Mouse (Mus musculus): ENCODE measurements around the gene Phkg2. TPM values are rescaled to one million over a fixed set of nuclear protein-coding genes. Genes with fewer than 3 reads are reported as not detected.

The Phkg2 gene
- polyA plus RNA-seq, 1 experiment = 79.5 TPM

GRCm38 (mm10) chr7:127613501-127613900, 40.4 kb downstream of the Phkg2 start:
- WGBS = 93% methylated on average over 8 of the region's 8 CpGs
- TF ChIP-seq CTCF (IDR thresholded peaks at IDR 0.05; ENCODE audit: extremely low read depth, insufficient read depth, insufficient read length, insufficient replicate concordance) (no peak), POLR2A (IDR thresholded peaks at IDR 0.05; ENCODE audit: low read depth, low read length) (no peak)
- peaks cover 7% of the 10 kb centered on the region for H3K4me1 ChIP-seq (ENCODE audit: control insufficient read depth, insufficient read depth, insufficient read length)
- no peak overlapping the region for H3K27ac ChIP-seq (ENCODE audit: insufficient read depth, low read length)
- 0 out of 2 replicates have a peak, but pooled peaks cover 3% of the 10 kb centered on the region for H3K27me3 ChIP-seq (ENCODE audit: control insufficient read depth, insufficient read depth, low read length)
- no peak overlapping the region for H3K4me3 ChIP-seq (ENCODE audit: extremely low read depth, insufficient read depth, insufficient read length)
- no peak for DNase-seq (ENCODE audit: low read depth in 1 of 2, low spot score in 2 of 2)
- peaks cover 11% of the 10 kb centered on the region for H3K36me3 ChIP-seq (ENCODE audit: control insufficient read depth, insufficient read depth, low read length)

GRCm38 (mm10) chr7:127614091-127614490, 41.0 kb downstream of the Phkg2 start:
- Histone ChIP-seq H3K36me3 (ENCODE audit: control insufficient read depth, insufficient read depth, low read length) (peaks cover 11% of the 10 kb centered on the region), H3K4me3 (ENCODE audit: extremely low read depth, insufficient read depth, insufficient read length) (peak overlapping the region; percentile 85; the same call in 1 of the 2 replicates), H3K27me3 (ENCODE audit: control insufficient read depth, insufficient read depth, low read length) (0 out of 2 replicates have a peak, but pooled peaks cover 3% of the 10 kb centered on the region), H3K4me1 (ENCODE audit: control insufficient read depth, insufficient read depth, insufficient read length) (peaks cover 7% of the 10 kb centered on the region), H3K27ac (ENCODE audit: insufficient read depth, low read length) (no peak overlapping the region)
- DNase-seq (ENCODE audit: low read depth in 1 of 2, low spot score in 2 of 2) = no peak
- TF ChIP-seq POLR2A (IDR thresholded peaks at IDR 0.05; ENCODE audit: low read depth, low read length) (no peak), CTCF (IDR thresholded peaks at IDR 0.05; ENCODE audit: extremely low read depth, insufficient read depth, insufficient read length, insufficient replicate concordance) (no peak)
- 45% methylated on average over 8 of the region's 8 CpGs for WGBS

- 2% methylated on average over 43 of the region's 44 CpGs for WGBS
- TF ChIP-seq POLR2A (IDR thresholded peaks at IDR 0.05; ENCODE audit: low read depth, low read length) = no peak
- TF ChIP-seq CTCF (IDR thresholded peaks at IDR 0.05; ENCODE audit: extremely low read depth, insufficient read depth, insufficient read length, insufficient replicate concordance) = no peak
- Histone ChIP-seq H3K4me1 (ENCODE audit: control insufficient read depth, insufficient read depth, insufficient read length) (peaks cover 7% of the 10 kb centered on the region), H3K27ac (ENCODE audit: insufficient read depth, low read length) (no peak overlapping the region), H3K27me3 (ENCODE audit: control insufficient read depth, insufficient read depth, low read length) (0 out of 2 replicates have a peak, but pooled peaks cover 3% of the 10 kb centered on the region), H3K36me3 (ENCODE audit: control insufficient read depth, insufficient read depth, low read length) (peaks cover 11% of the 10 kb centered on the region), H3K4me3 (ENCODE audit: extremely low read depth, insufficient read depth, insufficient read length) (peak overlapping the region; percentile 85)
- DNase-seq (ENCODE audit: low read depth in 1 of 2, low spot score in 2 of 2) = peak in 1 of 2 experiments; percentile 31
Observed at GRCm38 (mm10) chr7:127614511-127614890, 41.4 kb downstream of the Phkg2 start.

- Histone ChIP-seq H3K27ac (ENCODE audit: insufficient read depth, low read length) (0 out of 2 replicates have a peak within 1 kb of the TSS, but pooled peaks have one; percentile 15), H3K4me3 (ENCODE audit: extremely low read depth, insufficient read depth, insufficient read length) (peak within 1 kb of the TSS; percentile 85), H3K27me3 (ENCODE audit: control insufficient read depth, insufficient read depth, low read length) (0 out of 2 replicates have a peak, but pooled peaks cover 3% of the 10 kb centered on the region), H3K4me1 (ENCODE audit: control insufficient read depth, insufficient read depth, insufficient read length) (peaks cover 7% of the 10 kb centered on the region), H3K36me3 (ENCODE audit: control insufficient read depth, insufficient read depth, low read length) (peaks cover 10% of the 10 kb centered on the region)
- TF ChIP-seq POLR2A (IDR thresholded peaks at IDR 0.05; ENCODE audit: low read depth, low read length) = no peak
- no peak for TF ChIP-seq CTCF (IDR thresholded peaks at IDR 0.05; ENCODE audit: extremely low read depth, insufficient read depth, insufficient read length, insufficient replicate concordance)
- no peak for DNase-seq (ENCODE audit: low read depth in 1 of 2, low spot score in 2 of 2)
- 2% methylated on average over 46 of the region's 50 CpGs for WGBS
Observed at GRCm38 (mm10) chr7:127614891-127615843, 42.0 kb downstream of the Phkg2 start, which contains the start of gene Zfp629. TSS of gene Zfp629 (minus strand) at chr7:127615797.

GRCm38 (mm10) chr7:127616336-127616735, 43.2 kb downstream of the Phkg2 start:
- Histone ChIP-seq H3K27me3 (ENCODE audit: control insufficient read depth, insufficient read depth, low read length) (0 out of 2 replicates have a peak, but pooled peaks cover 3% of the 10 kb centered on the region), H3K27ac (ENCODE audit: insufficient read depth, low read length) (no peak overlapping the region), H3K4me1 (ENCODE audit: control insufficient read depth, insufficient read depth, insufficient read length) (peaks cover 7% of the 10 kb centered on the region), H3K4me3 (ENCODE audit: extremely low read depth, insufficient read depth, insufficient read length) (no peak overlapping the region), H3K36me3 (ENCODE audit: control insufficient read depth, insufficient read depth, low read length) (peaks cover 7% of the 10 kb centered on the region)
- WGBS = 61% methylated on average over 1 of the region's 1 CpGs
- no peak for DNase-seq (ENCODE audit: low read depth in 1 of 2, low spot score in 2 of 2)
- TF ChIP-seq CTCF (IDR thresholded peaks at IDR 0.05; ENCODE audit: extremely low read depth, insufficient read depth, insufficient read length, insufficient replicate concordance) (no peak), POLR2A (IDR thresholded peaks at IDR 0.05; ENCODE audit: low read depth, low read length) (no peak)

- Histone ChIP-seq H3K27ac (ENCODE audit: insufficient read depth, low read length) (no peak overlapping the region), H3K36me3 (ENCODE audit: control insufficient read depth, insufficient read depth, low read length) (peaks cover 2% of the 10 kb centered on the region), H3K4me1 (ENCODE audit: control insufficient read depth, insufficient read depth, insufficient read length) (peaks cover 7% of the 10 kb centered on the region), H3K27me3 (ENCODE audit: control insufficient read depth, insufficient read depth, low read length) (0 out of 2 replicates have a peak, but pooled peaks cover 3% of the 10 kb centered on the region), H3K4me3 (ENCODE audit: extremely low read depth, insufficient read depth, insufficient read length) (no peak overlapping the region)
- no peak for TF ChIP-seq CTCF (IDR thresholded peaks at IDR 0.05; ENCODE audit: extremely low read depth, insufficient read depth, insufficient read length, insufficient replicate concordance)
- TF ChIP-seq POLR2A (IDR thresholded peaks at IDR 0.05; ENCODE audit: low read depth, low read length) = no peak
- 37% methylated on average over 1 of the region's 1 CpGs for WGBS
- no peak for DNase-seq (ENCODE audit: low read depth in 1 of 2, low spot score in 2 of 2)
Observed at GRCm38 (mm10) chr7:127616881-127617280, 43.7 kb downstream of the Phkg2 start.
